Mouse (Mus musculus) forebrain, embryonic 13.5 days (tissue): Measurements from ENCODE around the gene Mrpl54. TPM values are rescaled to one million over a fixed set of nuclear protein-coding genes. Genes with fewer than 3 reads are reported as not detected.
"Not testable (repeated sequence)": the region's sequence is repeated elsewhere in the genome, so short reads cannot be mapped to it uniquely, and the experiment has no call there.

Experiments
- ATAC-seq: fragments of 200-750 bp; cut with Nextera tagmentation; 2 replicates; pipeline ENCODE4 v1.8.0; 2017
- H3K27ac ChIP-seq: fragments of 300-500 bp; sonication (generic); 2 replicates; pipeline ENCODE4 v1.5.1; 2015; ENCODE audit warnings: inconsistent platforms, mild to moderate bottlenecking, moderate library complexity
- H3K27me3 ChIP-seq: fragments of 300-500 bp; sonication (generic); 2 replicates; pipeline ENCODE4 v1.6.1; 2015; ENCODE audit warnings: mild to moderate bottlenecking, inconsistent platforms
- H3K36me3 ChIP-seq: fragments of 300-500 bp; sonication (generic); 2 replicates; pipeline ENCODE4 v1.6.1; 2015; ENCODE audit warnings: mild to moderate bottlenecking, inconsistent platforms; ENCODE audit not compliant: poor library complexity, severe bottlenecking
- H3K4me1 ChIP-seq: fragments of 300-500 bp; sonication (generic); 2 replicates; pipeline ENCODE4 v1.6.1; 2015; ENCODE audit warnings: inconsistent platforms
- H3K4me2 ChIP-seq: fragments of 300-500 bp; sonication (generic); 2 replicates; pipeline ENCODE4 v1.6.1; 2015; ENCODE audit warnings: inconsistent platforms, mild to moderate bottlenecking, moderate library complexity
- H3K4me3 ChIP-seq: fragments of 300-500 bp; sonication (generic); 2 replicates; pipeline ENCODE4 v1.5.1; 2015; ENCODE audit warnings: mild to moderate bottlenecking, inconsistent platforms
- H3K9ac ChIP-seq: fragments of 300-500 bp; sonication (generic); 2 replicates; pipeline ENCODE4 v1.6.1; 2015; ENCODE audit warnings: mild to moderate bottlenecking, inconsistent platforms
- H3K9me3 ChIP-seq: fragments of 300-500 bp; sonication (generic); replicated peaks from 2 replicates; pipeline ENCODE4 v1.6.1; 2016; ENCODE audit warnings: inconsistent platforms
- WGBS: fragments of 180-500 bp; shearing (Covaris S2); methylation state at CpG from one replicate; pipeline ENCODE4 v1.1.7; 2015; 5-methylcytosine and 5-hydroxymethylcytosine counted together
- polyA plus RNA-seq: library from polyadenylated mRNA; unstranded; fragments of >200 nt; fragmentation: Nextera tagmentation; extraction: Ambion mirVana; gene quantifications from 2 replicates; pipeline ENCODE4 v1.2.1, GENCODE M21; 2015

Mrpl54 gene
- polyA plus RNA-seq, 1 experiment from 2014 or later: 135 TPM

DNA sequence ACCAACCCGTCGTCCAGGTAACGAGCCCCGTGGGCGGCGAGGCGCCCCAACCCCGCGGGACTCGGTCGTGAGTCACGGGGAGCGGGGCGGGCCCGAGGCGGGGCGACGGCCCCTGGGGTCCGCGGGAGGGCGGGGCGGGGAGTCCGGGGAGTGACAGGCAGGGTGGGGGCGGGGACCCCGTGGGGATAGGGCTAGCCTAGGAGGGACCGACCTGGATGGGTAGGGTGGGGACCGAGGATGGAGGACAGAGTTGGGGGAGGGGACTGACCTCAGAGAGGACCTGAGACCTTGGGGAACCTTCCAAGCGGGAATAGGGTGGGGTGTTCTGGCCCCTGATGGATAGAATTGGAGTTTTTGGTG lies 33.5 kb downstream of the Mrpl54 start:
- H3K27me3 ChIP-seq: 0 out of 2 replicates have a peak, but pooled peaks cover 1% of the 10 kb centered on the region

GRCm38 (mm10) chr10:81232580-81233225 lies 34.0 kb downstream of the Mrpl54 start, which contains the start of gene Zfr2:
Gene Zfr2 (plus strand): TSS chr10:81233155.
- Histone ChIP-seq H3K27ac (no peak within 1 kb of the TSS), H3K27me3 (no peaks in the 10 kb centered on the region), H3K36me3 (no peaks in the 10 kb centered on the region), H3K4me1 (peaks cover 50% of the 10 kb centered on the region), H3K4me2 (peak within 1 kb of the TSS; percentile 67), H3K4me3 (peak within 1 kb of the TSS; percentile 57), H3K9me3 (no peaks in the 10 kb centered on the region), H3K9ac (peak within 1 kb of the TSS; percentile 69)
- ATAC-seq: peak; percentile 71
- WGBS: 9% methylated on average over 25 of the region's 29 CpGs

More for the DNA sequence above, 33.5 kb downstream of the Mrpl54 start:
- Histone ChIP-seq H3K27ac (no peak overlapping the region), H3K4me2 (peak overlapping the region; percentile 67), H3K4me1 (peaks cover 45% of the 10 kb centered on the region), H3K4me3 (peak overlapping the region; percentile 57), H3K36me3 (no peaks in the 10 kb centered on the region), H3K9ac (peak overlapping the region; percentile 69), H3K9me3 (no peaks in the 10 kb centered on the region)
- ATAC-seq: peak; percentile 50
- WGBS: 1% methylated on average over 15 of the region's 28 CpGs

DNA sequence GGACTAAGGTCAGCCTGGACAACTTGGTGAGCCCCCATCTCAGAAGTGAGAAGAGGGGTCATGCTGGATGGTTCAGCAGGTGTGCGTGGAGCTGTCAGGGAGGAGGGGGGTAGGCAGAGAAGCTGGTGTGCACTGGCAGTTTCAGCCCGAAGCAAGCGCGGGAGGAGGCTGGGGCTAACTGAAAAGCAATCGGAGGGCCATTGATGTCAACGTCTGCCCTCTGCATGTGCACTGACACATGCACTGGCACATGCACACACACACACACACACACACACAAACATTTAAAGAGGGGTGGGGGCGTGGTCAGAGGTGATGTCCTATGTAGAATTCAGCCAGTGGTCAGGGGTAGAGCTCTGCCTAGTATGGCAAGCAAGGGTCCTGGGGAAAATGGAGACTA lies 35.3 kb downstream of the Mrpl54 start:
- peak overlapping the region; percentile 93; the same call in 1 of the 2 replicates for H3K9ac ChIP-seq
- H3K27me3 ChIP-seq: no peaks in the 10 kb centered on the region
- ATAC-seq: no peak
- peaks cover 50% of the 10 kb centered on the region for H3K4me1 ChIP-seq
- 47% methylated on average over 7 of the region's 7 CpGs for WGBS
- no peaks in the 10 kb centered on the region for H3K36me3 ChIP-seq
- H3K9me3 ChIP-seq: no peaks in the 10 kb centered on the region
- peak overlapping the region; percentile 73 for H3K4me2 ChIP-seq
- H3K27ac ChIP-seq: peak overlapping the region; percentile 90
- peak overlapping the region; percentile 68 for H3K4me3 ChIP-seq

DNA sequence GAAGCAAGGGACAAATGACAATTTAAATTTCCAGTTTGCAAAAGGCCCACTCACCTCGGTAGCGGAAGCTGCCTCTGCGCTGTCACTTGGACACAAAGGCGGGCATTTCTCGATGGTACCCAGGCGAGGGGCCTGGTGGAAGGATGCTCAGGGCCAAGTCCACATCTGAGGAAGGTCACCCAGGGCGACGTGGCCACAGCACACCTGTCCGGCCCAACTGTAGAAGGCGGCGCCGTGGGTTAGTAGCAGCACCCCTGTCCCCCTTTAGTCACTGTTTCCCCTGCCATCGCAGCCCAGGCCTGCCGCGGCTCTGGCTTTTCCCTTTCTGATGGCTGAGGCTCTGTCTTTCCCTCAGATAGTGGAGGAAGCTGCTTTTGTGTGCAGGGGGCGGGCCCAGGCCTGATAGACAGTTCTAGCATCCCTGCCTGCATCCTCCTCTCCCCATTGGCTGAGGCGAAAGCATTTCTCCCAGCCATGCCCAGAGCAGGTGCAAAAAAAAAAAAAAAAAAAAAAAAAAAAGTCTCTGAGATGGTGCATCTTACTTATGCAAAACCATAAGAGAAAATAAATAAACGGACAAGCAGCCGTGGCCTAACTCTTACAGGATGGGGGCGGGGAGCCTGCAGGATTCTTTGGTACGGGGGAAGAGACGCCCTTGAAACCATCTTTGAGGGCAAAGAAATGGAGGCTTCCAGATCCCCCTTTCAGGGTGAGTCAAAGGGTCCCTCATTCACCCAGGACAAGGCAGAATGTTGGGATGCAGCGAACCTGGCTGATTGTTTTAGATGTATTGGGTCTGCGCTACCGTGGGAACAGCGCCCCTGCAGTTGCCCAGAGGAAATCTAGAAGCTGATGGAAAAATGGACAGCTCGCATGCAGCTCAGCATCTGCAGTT lies 36.0 kb downstream of the Mrpl54 start, which contains the start of gene Atcay:
Atcay (minus strand) TSS at position 396 of the 895 bp plus-strand sequence.
- WGBS: 4% methylated on average over 27 of the region's 27 CpGs
- peak within 1 kb of the TSS; percentile 90 for H3K27ac ChIP-seq
- no peaks in the 10 kb centered on the region for H3K9me3 ChIP-seq
- peak; percentile 92 for ATAC-seq
- peak within 1 kb of the TSS; percentile 68 for H3K4me3 ChIP-seq
- H3K27me3 ChIP-seq: no peaks in the 10 kb centered on the region
- H3K9ac ChIP-seq: peak within 1 kb of the TSS; percentile 93
- peak within 1 kb of the TSS; percentile 73 for H3K4me2 ChIP-seq
- no peaks in the 10 kb centered on the region for H3K36me3 ChIP-seq
- H3K4me1 ChIP-seq: peaks cover 50% of the 10 kb centered on the region

DNA sequence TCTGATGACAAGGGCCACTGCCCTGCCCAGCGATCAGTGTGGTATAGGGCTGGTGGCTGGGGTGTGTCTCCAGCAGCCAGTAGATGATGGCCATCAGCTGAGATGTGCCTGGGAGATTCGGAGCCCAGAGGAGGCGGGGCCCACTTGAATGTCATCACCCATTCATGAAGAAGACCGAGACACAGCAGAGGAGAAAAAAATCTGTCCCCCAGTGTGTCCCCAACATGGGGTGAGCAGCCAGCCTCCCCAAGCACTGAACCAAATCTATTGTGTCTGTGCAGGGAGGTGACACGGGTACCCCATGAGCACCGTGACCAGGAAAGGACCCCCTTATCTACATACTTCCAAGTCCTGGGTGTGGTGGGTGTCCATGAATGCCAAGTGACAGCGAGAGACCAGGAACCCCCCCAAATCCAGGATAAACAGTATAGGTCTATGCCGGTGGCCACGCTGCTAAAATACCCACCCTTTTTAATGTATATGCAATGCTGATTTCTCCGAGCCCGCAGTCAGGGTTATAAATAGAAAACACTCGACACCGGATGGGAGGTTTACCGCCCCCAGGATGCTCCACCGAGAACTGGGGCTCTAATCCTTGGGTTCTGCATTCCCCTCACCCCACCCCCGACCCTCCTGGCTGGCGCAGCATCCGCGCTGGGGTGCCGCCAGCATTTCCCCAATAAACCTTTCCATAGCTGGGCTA lies 36.8 kb downstream of the Mrpl54 start:
- 10% methylated on average over 20 of the region's 20 CpGs for WGBS
- ATAC-seq: 0 out of 2 replicates have a peak, but pooled peaks have one; percentile 9
- Histone ChIP-seq H3K27me3 (no peaks in the 10 kb centered on the region), H3K9ac (peak overlapping the region; percentile 93), H3K27ac (peak overlapping the region; percentile 90), H3K4me1 (peaks cover 50% of the 10 kb centered on the region), H3K4me3 (peak overlapping the region; percentile 68), H3K9me3 (no peaks in the 10 kb centered on the region), H3K36me3 (no peaks in the 10 kb centered on the region), H3K4me2 (peak overlapping the region; percentile 73)

- H3K4me3 ChIP-seq, H3K27me3 ChIP-seq, H3K27ac ChIP-seq, H3K9ac ChIP-seq, H3K4me2 ChIP-seq, H3K9me3 ChIP-seq, ATAC-seq: not testable (repeated sequence)
- WGBS: 64% methylated on average over 2 of the region's 2 CpGs
- peaks cover 10% of the 10 kb centered on the region for H3K4me1 ChIP-seq
- peaks cover 54% of the 10 kb centered on the region for H3K36me3 ChIP-seq
These were observed 43.0 kb downstream of the Mrpl54 start for GRCm38 (mm10) chr10:81223731-81224130.

DNA sequence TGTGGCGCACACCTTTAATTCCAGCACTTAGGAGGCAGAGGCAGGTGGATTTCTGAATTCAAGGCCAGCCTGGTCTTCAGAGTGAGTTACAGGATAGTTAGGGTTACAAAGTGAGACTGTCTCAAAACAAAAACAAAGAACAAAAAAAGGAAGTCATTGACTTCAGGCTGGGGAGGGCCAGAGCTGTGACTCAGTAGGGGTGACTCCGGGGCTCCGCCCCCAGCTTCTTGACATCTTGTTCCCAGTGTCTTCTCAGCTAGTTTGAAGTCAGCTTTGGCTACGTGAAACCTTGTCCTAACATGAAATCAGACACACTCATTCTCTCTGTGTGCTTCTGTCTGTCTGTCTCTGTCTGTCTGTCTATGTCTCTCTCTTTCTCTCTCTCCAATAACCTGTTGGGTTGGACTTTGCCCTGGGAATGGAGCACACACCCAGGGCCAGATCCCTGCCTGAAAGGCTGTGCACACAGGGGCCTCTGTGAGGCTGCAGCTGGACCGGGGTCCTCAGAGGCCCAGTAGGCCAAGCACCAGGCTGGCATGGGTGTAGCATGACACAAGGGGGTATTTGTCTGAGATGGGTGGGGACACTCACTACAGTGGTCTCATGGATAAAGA lies 45.2 kb downstream of the Mrpl54 start:
- H3K27ac ChIP-seq: no peak overlapping the region
- H3K27me3 ChIP-seq: no peaks in the 10 kb centered on the region
- H3K9me3 ChIP-seq: no peaks in the 10 kb centered on the region
- H3K4me2 ChIP-seq: no peak overlapping the region
- H3K4me1 ChIP-seq: no peaks in the 10 kb centered on the region
- no peak overlapping the region for H3K4me3 ChIP-seq
- ATAC-seq: no peak
- 91% methylated on average over 5 of the region's 5 CpGs for WGBS
- no peak overlapping the region for H3K9ac ChIP-seq
- H3K36me3 ChIP-seq: peaks cover 69% of the 10 kb centered on the region

- 36% methylated on average over 7 of the region's 7 CpGs for WGBS
- Histone ChIP-seq H3K9ac (no peak overlapping the region), H3K27me3 (no peaks in the 10 kb centered on the region), H3K4me3 (no peak overlapping the region), H3K36me3 (peaks cover 89% of the 10 kb centered on the region), H3K27ac (no peak overlapping the region), H3K9me3 (no peaks in the 10 kb centered on the region), H3K4me2 (no peak overlapping the region), H3K4me1 (no peaks in the 10 kb centered on the region)
- peak; percentile 30; the same call in 1 of the 2 replicates for ATAC-seq
These were observed 48.8 kb downstream of the Mrpl54 start for GRCm38 (mm10) chr10:81217964-81218363.

DNA sequence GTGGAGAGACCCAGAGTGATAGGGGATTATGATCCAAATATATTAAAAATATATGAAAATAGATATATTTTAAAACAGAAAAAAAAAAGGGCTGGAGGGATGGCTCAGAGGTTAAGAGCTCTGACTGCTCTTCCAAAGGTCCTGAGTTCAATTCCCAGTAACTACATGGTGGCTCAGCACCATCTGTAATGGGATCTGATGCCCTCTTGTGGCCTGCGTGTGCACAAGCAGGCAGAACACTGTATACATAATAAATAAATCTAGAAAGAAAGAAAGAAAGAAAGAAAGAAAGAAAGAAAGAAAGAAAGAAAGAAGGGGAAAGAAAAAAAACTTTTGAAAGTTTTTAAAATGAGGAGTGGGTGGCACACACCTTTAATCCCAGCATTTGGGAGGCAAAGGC lies 49.5 kb downstream of the Mrpl54 start:
- H3K27me3 ChIP-seq, H3K4me1 ChIP-seq, H3K4me2 ChIP-seq, H3K4me3 ChIP-seq, H3K9me3 ChIP-seq, H3K9ac ChIP-seq, H3K27ac ChIP-seq, ATAC-seq: not testable (repeated sequence)
- H3K36me3 ChIP-seq: peaks cover 90% of the 10 kb centered on the region
- WGBS: 25% methylated on average over 1 of the region's 1 CpGs

DNA sequence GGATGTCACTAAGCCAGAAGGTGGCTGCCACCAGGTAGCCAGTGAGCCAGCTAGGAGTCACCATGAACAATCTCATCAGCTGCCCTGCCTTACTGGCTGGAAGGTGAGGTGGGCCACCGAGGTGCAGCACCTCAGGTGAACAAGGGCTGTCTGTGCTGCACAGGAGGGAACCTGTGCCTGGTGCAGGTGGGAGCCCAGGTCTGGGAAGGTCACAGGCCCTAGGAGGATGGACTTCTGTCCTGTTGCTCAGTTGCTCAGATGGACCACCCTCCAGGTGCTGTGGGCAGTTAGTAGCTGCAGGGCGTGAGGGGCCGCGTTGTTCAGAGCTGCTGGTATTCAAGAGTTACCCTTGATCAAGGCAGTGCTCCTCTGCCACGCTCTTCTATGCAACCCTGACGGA lies 49.9 kb downstream of the Mrpl54 start:
- Histone ChIP-seq H3K36me3 (peaks cover 90% of the 10 kb centered on the region), H3K4me1 (no peaks in the 10 kb centered on the region), H3K4me3 (no peak overlapping the region), H3K27ac (no peak overlapping the region), H3K9ac (no peak overlapping the region), H3K4me2 (no peak overlapping the region), H3K27me3 (no peaks in the 10 kb centered on the region), H3K9me3 (peaks cover 6% of the 10 kb centered on the region; the same call in 1 of the 2 replicates)
- ATAC-seq: 0 out of 2 replicates have a peak, but pooled peaks have one; percentile 29
- WGBS: 89% methylated on average over 6 of the region's 6 CpGs

DNA sequence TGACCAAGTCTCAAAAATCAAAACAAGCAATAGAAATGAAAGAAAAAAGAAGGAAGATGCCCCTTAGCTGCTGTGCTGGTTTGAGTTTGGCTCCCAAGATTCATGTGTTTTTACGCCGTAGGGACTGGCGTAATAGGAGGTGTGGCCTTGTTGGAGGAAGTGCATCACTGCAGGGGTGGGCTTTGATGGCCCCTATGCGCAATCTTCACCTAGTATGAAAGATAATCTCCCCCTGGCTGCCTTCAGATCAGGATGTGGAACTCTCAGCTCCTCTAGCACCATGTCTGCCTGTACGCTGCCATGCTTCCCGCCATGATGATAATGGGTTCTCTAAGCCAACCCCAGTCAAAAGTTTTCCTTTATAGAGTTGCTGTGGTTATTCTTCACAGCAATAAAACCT lies 50.5 kb downstream of the Mrpl54 start:
- Histone ChIP-seq H3K4me2 (no peak overlapping the region), H3K4me1 (no peaks in the 10 kb centered on the region), H3K27ac (no peak overlapping the region), H3K4me3 (no peak overlapping the region), H3K36me3 (peaks cover 90% of the 10 kb centered on the region), H3K27me3 (no peaks in the 10 kb centered on the region), H3K9me3 (peaks cover 6% of the 10 kb centered on the region; the same call in 1 of the 2 replicates), H3K9ac (no peak overlapping the region)
- WGBS: 88% methylated on average over 6 of the region's 6 CpGs
- ATAC-seq: no peak
